Mouse (Mus musculus) ES-E14 (cell line): ENCODE measurements around the gene Acyp2.

Experiments used
- CHD2 ChIP-seq: IDR thresholded peaks from 2 replicates; pipeline ENCODE4 v1.6.1; 2014; ENCODE audit warnings: mild to moderate bottlenecking, low read depth, low read length, inconsistent platforms
- HCFC1 ChIP-seq: IDR thresholded peaks from 2 replicates; pipeline ENCODE4 v1.6.1; 2012; ENCODE audit warnings: low read length, inconsistent platforms, borderline replicate concordance; ENCODE audit not compliant: insufficient read depth
- MAFK ChIP-seq: IDR thresholded peaks from 2 replicates; pipeline ENCODE4 v1.6.1; 2014; ENCODE audit warnings: mild to moderate bottlenecking, low read depth, low read length, inconsistent platforms; ENCODE audit not compliant: insufficient read depth
- ZC3H11A ChIP-seq: IDR thresholded peaks from 2 replicates; pipeline ENCODE4 v1.6.1; 2012; ENCODE audit warnings: low read depth, mild to moderate bottlenecking, inconsistent platforms, low read length, borderline replicate concordance
- ZNF384 ChIP-seq: IDR thresholded peaks from 2 replicates; pipeline ENCODE4 v1.6.1; 2012; ENCODE audit warnings: low read depth, low read length, inconsistent platforms

- TF ChIP-seq HCFC1 (no peak), ZC3H11A (no peak), CHD2 (no peak), ZNF384 (no peak), MAFK (no peak)
These were observed 132.3 kb downstream of the Acyp2 start for GRCm38 (mm10) chr11:30517133-30517532.
